Mouse (Mus musculus) spleen, adult 2 months (tissue): Measurements from ENCODE around the gene Ube2g2. TPM values are rescaled to one million over a fixed set of nuclear protein-coding genes. Genes with fewer than 3 reads are reported as not detected.
A peak's percentile ranks its signal among the peaks of the same experiment; 100 is the strongest.

Experiments
- DNase-seq, 2 experiments: peaks; one replicate each; pipeline versions ENCODE4 v3.0.0 to v3.0.0-alpha.2; 2012 to 2021; ENCODE audit warnings: low spot score in 2 of 2, low read depth in 1 of 2
- H3K27ac ChIP-seq: fragments of 200-500 bp; 2 replicates; pipeline ENCODE4 v1.5.1; 2012; ENCODE audit warnings: low read length, inconsistent platforms; ENCODE audit not compliant: insufficient read depth
- H3K27me3 ChIP-seq: fragments of 200-500 bp; 2 replicates; pipeline ENCODE4 v1.6.1; 2012; ENCODE audit warnings: mild to moderate bottlenecking, moderate library complexity, low read length, inconsistent platforms; ENCODE audit not compliant: control insufficient read depth, insufficient read depth
- H3K36me3 ChIP-seq: fragments of 200-500 bp; 2 replicates; pipeline ENCODE4 v1.6.1; 2012; ENCODE audit warnings: mild to moderate bottlenecking, low read length, inconsistent platforms; ENCODE audit not compliant: control insufficient read depth, insufficient read depth
- H3K4me1 ChIP-seq: fragments of 200-500 bp; 2 replicates; pipeline ENCODE4 v1.6.1; 2011; ENCODE audit warnings: inconsistent platforms; ENCODE audit not compliant: control insufficient read depth, insufficient read depth, insufficient read length
- H3K4me3 ChIP-seq: fragments of 200-500 bp; 2 replicates; pipeline ENCODE4 v1.5.1; 2011; ENCODE audit warnings: mild to moderate bottlenecking, inconsistent platforms; ENCODE audit not compliant: insufficient read depth, insufficient read length; ENCODE audit errors: extremely low read depth
- CTCF ChIP-seq: fragments of 200-500 bp; IDR thresholded peaks from 2 replicates; pipeline ENCODE4 v1.5.1; 2011; ENCODE audit warnings: mild to moderate bottlenecking, inconsistent platforms; ENCODE audit not compliant: insufficient read depth, insufficient read length, insufficient replicate concordance; ENCODE audit errors: extremely low read depth
- POLR2A ChIP-seq: fragments of 200-500 bp; IDR thresholded peaks from 2 replicates; pipeline ENCODE4 v1.6.1; 2011; ENCODE audit warnings: low read depth, low read length, inconsistent platforms
- WGBS: fragments of 180-500 bp; shearing (Covaris S2); methylation state at CpG from one replicate; pipeline ENCODE4 v1.1.7; 2018; 5-methylcytosine and 5-hydroxymethylcytosine counted together
- polyA plus RNA-seq: library from polyadenylated mRNA; depleted of rRNA; stranded (reverse); fragments of >200 nt; gene quantifications from 2 replicates; pipeline ENCODE4 v1.2.3, GENCODE M21; 2012

Ube2g2 gene
- polyA plus RNA-seq, 1 experiment, result 31.4 TPM

DNA sequence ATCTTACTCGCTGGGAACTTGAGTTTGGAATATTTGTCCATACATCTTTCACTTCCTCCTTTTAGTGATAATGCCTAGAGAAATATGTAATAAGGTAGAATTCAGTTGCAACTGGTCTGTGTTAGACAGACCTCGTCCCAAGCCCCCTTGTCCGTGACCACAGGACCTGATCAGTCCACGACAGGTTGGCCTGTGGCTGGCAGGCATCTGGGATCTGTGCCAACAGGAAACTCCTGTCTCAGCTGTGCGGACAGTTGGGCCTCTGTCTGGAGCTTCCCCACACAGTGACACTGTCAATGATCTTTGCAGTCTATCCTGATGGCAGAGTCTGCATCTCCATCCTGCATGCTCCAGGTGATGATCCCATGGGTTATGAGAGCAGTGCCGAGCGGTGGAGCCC, 21.1 kb downstream of the Ube2g2 start:
- H3K4me1 ChIP-seq, result no peaks in the 10 kb centered on the region
- TF ChIP-seq CTCF (no peak), POLR2A (no peak)
- WGBS, result 60% methylated on average over 7 of the region's 7 CpGs
- H3K27me3 ChIP-seq, result no peaks in the 10 kb centered on the region
- no peak overlapping the region for H3K4me3 ChIP-seq
- peaks cover 46% of the 10 kb centered on the region for H3K36me3 ChIP-seq
- no peak for DNase-seq
- H3K27ac ChIP-seq, result no peak overlapping the region

GRCm38 (mm10) chr10:77645571-77645970, 23.5 kb downstream of the Ube2g2 start:
- H3K4me1 ChIP-seq, result no peaks in the 10 kb centered on the region
- WGBS, result 71% methylated on average over 5 of the region's 5 CpGs
- H3K27ac ChIP-seq, result no peak overlapping the region

DNA sequence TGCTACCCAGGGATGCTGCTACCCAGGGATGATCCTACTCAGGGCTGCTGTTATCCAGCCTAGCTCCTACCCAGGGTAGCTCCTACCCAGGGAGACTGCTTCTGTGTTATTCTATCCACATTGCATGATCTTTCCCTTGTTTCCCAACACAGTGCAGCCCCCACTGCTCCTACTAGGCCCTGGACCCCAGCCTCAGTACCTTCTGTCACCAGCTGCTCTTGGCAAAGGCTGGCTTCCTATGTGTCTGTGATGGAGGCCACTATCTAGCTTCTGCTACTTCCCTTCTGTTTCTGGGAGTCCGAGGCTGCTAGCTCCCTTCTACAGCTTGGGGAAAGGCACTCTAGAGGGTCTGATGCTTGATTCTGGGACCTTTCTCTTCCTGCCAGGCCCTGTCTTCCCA, 25.4 kb downstream of the Ube2g2 start:
- H3K27ac ChIP-seq, result no peak overlapping the region
- no peak for DNase-seq
- H3K36me3 ChIP-seq, result peaks cover 33% of the 10 kb centered on the region
- H3K4me3 ChIP-seq, result no peak overlapping the region
- no peaks in the 10 kb centered on the region for H3K4me1 ChIP-seq
- H3K27me3 ChIP-seq, result no peaks in the 10 kb centered on the region
- TF ChIP-seq POLR2A, result no peak
- TF ChIP-seq CTCF, result no peak
- WGBS, result 42% methylated on average over 1 of the region's 1 CpGs

More at GRCm38 (mm10) chr10:77645571-77645970, 23.5 kb downstream of the Ube2g2 start:
- peaks cover 41% of the 10 kb centered on the region for H3K36me3 ChIP-seq
- H3K4me3 ChIP-seq, result no peak overlapping the region
- TF ChIP-seq CTCF (no peak), POLR2A (no peak)
- H3K27me3 ChIP-seq, result no peaks in the 10 kb centered on the region
- DNase-seq, result no peak

DNA sequence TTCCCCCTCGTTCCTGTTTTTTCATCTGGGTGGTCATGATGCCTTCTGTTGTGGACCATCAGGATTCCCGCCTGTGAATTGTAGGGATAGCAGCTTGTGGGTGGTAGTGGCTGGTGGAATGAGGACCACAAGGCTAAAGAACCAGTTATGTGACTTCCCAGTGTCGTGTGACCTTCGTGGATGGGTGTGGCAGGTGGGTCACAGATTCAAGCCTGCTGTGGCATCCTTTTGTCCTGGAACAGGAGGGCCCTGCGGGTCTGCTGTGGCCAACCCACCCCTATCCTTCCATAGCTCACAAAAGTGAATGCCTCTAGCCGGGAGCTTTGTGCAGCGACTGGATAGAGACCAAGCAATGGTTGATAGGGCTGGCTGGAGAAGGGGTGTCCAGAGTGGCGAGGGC, 25.8 kb downstream of the Ube2g2 start:
- peaks cover 31% of the 10 kb centered on the region for H3K36me3 ChIP-seq
- no peak overlapping the region for H3K27ac ChIP-seq
- H3K4me3 ChIP-seq, result no peak overlapping the region
- no peaks in the 10 kb centered on the region for H3K27me3 ChIP-seq
- H3K4me1 ChIP-seq, result no peaks in the 10 kb centered on the region
- WGBS, result 86% methylated on average over 8 of the region's 8 CpGs
- TF ChIP-seq CTCF, result no peak
- TF ChIP-seq POLR2A, result no peak
- DNase-seq, result no peak

DNA sequence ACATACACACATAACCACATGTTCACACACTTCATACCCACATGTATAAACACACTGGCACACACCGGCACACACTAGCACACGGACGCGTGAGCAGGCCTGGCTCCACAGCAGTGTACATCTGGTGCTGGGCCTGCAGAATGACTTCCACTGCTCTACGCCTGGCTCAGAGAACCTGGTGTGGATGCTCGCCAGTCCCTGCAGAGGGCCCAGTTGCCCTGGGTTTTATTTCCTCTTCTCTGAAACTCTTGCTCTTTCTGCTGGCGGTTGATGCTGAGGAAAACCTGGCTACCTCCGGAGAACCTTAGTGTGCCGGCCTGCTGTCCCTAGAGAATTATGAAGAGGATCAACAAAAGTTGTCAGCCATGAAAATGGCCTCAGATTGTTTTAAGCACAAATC, 30.0 kb downstream of the Ube2g2 start:
- H3K4me1 ChIP-seq, result no peaks in the 10 kb centered on the region
- no peak overlapping the region for H3K27ac ChIP-seq
- H3K36me3 ChIP-seq, result no peaks in the 10 kb centered on the region
- H3K4me3 ChIP-seq, result no peak overlapping the region
- H3K27me3 ChIP-seq, result no peaks in the 10 kb centered on the region
- DNase-seq, result peak in 1 of 2 experiments; percentile 22
- TF ChIP-seq POLR2A (no peak), CTCF (no peak)
- WGBS, result 89% methylated on average over 9 of the region's 9 CpGs

DNA sequence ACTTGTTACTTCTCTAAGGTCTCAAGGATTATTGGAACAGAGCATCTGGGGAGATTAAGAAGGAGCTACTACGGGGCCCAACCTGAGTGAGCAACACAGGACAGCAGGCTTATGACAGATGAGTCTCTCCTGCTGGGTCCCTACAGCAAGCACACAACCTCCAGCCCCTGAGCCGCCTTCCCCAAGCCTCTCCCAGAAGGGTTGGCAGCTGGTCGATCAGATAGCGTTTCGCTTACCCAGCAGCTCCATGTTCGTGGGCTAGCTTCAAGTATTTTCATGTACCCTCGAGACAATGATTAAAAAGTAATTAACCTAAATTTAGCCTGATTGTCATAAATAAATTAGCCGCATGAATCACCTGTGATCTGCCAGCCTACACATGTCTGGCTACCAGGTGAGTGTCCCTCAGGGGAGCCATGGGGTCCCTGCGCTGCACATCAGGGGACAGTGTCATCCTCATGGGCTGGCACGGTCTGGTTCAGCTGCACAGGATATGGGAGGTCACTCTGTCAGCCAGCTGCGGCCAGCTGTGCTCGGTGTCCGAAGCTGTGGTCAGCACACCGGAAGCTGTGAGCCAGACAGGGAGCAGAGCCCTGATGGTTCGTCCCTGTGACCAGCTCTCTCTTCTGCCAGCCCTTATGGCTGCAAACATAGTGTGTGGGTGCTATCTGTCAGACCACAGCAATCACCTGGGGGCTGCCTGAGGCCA, 36.4 kb downstream of the Ube2g2 start:
- 71% methylated on average over 15 of the region's 15 CpGs for WGBS
- no peak overlapping the region for H3K4me3 ChIP-seq
- H3K36me3 ChIP-seq, result no peaks in the 10 kb centered on the region
- DNase-seq, result no peak
- no peak overlapping the region for H3K27ac ChIP-seq
- no peaks in the 10 kb centered on the region for H3K27me3 ChIP-seq
- no peak for TF ChIP-seq POLR2A
- no peaks in the 10 kb centered on the region for H3K4me1 ChIP-seq

GRCm38 (mm10) chr10:77663949-77664665, 42.0 kb downstream of the Ube2g2 start:
- TF ChIP-seq POLR2A (no peak), CTCF (no peak)
- Histone ChIP-seq H3K36me3 (no peaks in the 10 kb centered on the region), H3K27me3 (no peaks in the 10 kb centered on the region), H3K27ac (no peak overlapping the region), H3K4me3 (no peak overlapping the region), H3K4me1 (no peaks in the 10 kb centered on the region)
- no peak for DNase-seq
- WGBS, result 43% methylated on average over 43 of the region's 43 CpGs
